In the genomic region with DNA sequence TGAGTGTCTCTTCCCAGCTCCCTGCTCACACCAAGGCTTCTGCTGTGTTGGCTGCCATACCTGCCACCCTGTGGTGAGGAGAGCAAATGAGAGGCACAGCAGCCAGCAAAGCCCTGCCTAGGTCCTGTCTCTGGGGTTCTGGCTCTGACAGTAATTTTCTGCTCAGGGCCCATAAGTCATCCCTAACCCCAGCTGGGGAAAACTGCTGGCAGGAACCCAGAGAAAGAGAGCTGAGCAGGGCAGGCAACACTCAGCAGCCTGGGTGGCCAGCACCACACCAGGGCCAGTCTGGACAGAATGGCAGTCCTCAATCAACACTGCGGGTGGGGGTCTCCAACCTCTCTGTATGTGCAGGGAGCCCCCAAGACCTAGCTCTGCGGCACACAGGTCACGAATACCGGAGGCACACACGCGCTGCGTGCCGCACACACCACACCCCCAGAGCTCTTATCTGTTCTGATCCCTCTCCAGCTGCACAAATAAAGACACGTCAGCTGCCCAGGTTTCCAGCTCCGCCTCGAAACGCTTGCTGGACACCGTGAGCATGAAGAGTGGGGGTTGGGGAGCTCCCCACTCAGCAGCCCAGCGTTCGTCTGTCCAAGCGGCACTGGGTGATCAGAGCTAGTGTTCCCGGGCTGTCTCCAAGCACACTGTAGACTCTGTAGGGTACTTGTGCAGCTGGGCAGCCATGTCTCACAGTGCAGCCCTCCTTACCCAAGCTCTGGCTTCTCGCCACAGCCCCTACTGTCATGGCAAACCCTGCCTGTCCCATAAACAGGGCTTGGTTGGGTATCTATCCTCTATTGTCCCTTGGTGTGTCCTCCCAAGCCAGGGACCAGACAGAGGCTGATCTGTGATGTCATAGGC, we compare ENCODE assay signal across 8 mouse cellular contexts. TPM values are rescaled to one million over a fixed set of nuclear protein-coding genes. Genes with fewer than 3 reads are reported as not detected.
DNase-seq lines count a peak whose midpoint lies in the region; ATAC-seq and TF ChIP-seq lines count a peak whose summit lies in the region.

No protein-coding gene starts in this region.

- TF ChIP-seq CTCF in C2C12 (IDR thresholded peaks at IDR 0.05; ENCODE audit: control insufficient read depth, insufficient read depth, insufficient read length): no peak

- peak overlapping the region; percentile 2 for H3K4me3 ChIP-seq in C2C12 (ENCODE audit: insufficient read depth, poor library complexity, severe bottlenecking)
- peak overlapping the region; percentile 41 for H3K4me3 ChIP-seq in embryonic facial prominence, embryonic 10.5 days
- peak overlapping the region; percentile 42 for H3K4me3 ChIP-seq in heart, embryonic 13.5 days
- peak overlapping the region; percentile 15 for H3K4me3 ChIP-seq in kidney, embryonic 15.5 days (replicated peaks)
- H3K4me3 ChIP-seq in lung, embryonic 16.5 days (ENCODE audit: low read length): peak overlapping the region; percentile 34

- H3K9me3 ChIP-seq in embryonic facial prominence, embryonic 10.5 days: no peaks in the 10 kb centered on the region
- H3K9me3 ChIP-seq in heart, embryonic 13.5 days: no peaks in the 10 kb centered on the region
- no peaks in the 10 kb centered on the region for H3K9me3 ChIP-seq in kidney, embryonic 15.5 days (replicated peaks)
- H3K9me3 ChIP-seq in lung, embryonic 16.5 days (ENCODE audit: control insufficient read depth, low read length): no peaks in the 10 kb centered on the region

- H3K4me1 ChIP-seq in embryonic facial prominence, embryonic 10.5 days: peaks cover 95% of the 10 kb centered on the region
- H3K4me1 ChIP-seq in heart, embryonic 13.5 days: peaks cover 63% of the 10 kb centered on the region
- H3K4me1 ChIP-seq in kidney, embryonic 15.5 days: peaks cover 58% of the 10 kb centered on the region
- H3K4me1 ChIP-seq in lung, embryonic 16.5 days (replicated peaks; ENCODE audit: control insufficient read depth, insufficient read depth, low read length): peaks cover 49% of the 10 kb centered on the region

- DNase-seq in adrenal gland, adult 8-10 months: peak; percentile 61
- peak; percentile 66 for DNase-seq in embryonic facial prominence, embryonic 10.5 days (ENCODE audit: low spot score)
- peak; percentile 60 for DNase-seq in ovary, postnatal 36 days (ENCODE audit: low spot score)
- no peak for DNase-seq in frontal cortex, postnatal 14 days (ENCODE audit: low spot score in 2 of 2)

- no peaks in the 10 kb centered on the region for H3K79me2 ChIP-seq in C2C12 (ENCODE audit: control insufficient read depth, insufficient read depth)

- H3K79me3 ChIP-seq in C2C12 (ENCODE audit: low read depth): no peaks in the 10 kb centered on the region

- ATAC-seq in heart, embryonic 13.5 days (ENCODE audit: extremely low read depth, insufficient number of reproducible peaks, low FRiP score, low TSS enrichment): peak; percentile 66
- peak; percentile 75 for ATAC-seq in kidney, embryonic 15.5 days (replicated peaks; ENCODE audit: low FRiP score)
- peak; percentile 90 for ATAC-seq in lung, embryonic 16.5 days (ENCODE audit: low read depth)

- no peaks in the 10 kb centered on the region for H3K36me3 ChIP-seq in C2C12 (ENCODE audit: control insufficient read depth, insufficient read depth)
- peaks cover 26% of the 10 kb centered on the region for H3K36me3 ChIP-seq in embryonic facial prominence, embryonic 10.5 days (replicated peaks)
- H3K36me3 ChIP-seq in heart, embryonic 13.5 days: no peaks in the 10 kb centered on the region
- H3K36me3 ChIP-seq in kidney, embryonic 15.5 days: no peaks in the 10 kb centered on the region
- no peaks in the 10 kb centered on the region for H3K36me3 ChIP-seq in lung, embryonic 16.5 days (ENCODE audit: control insufficient read depth, insufficient read depth, low read length)

- H3K4me2 ChIP-seq in heart, embryonic 13.5 days: peak overlapping the region; percentile 75
- H3K4me2 ChIP-seq in kidney, embryonic 15.5 days: peak overlapping the region; percentile 54
- peak overlapping the region; percentile 59 for H3K4me2 ChIP-seq in lung, embryonic 16.5 days (ENCODE audit: low read depth, low read length)

- peak overlapping the region; percentile 21 for H3ac ChIP-seq in C2C12 (ENCODE audit: control insufficient read depth, insufficient read length, low read depth)

- WGBS in embryonic facial prominence, embryonic 10.5 days: 20% methylated on average over 18 of the region's 18 CpGs
- 3% methylated on average over 18 of the region's 18 CpGs for WGBS in heart, embryonic 13.5 days
- WGBS in kidney, embryonic 15.5 days: 3% methylated on average over 18 of the region's 18 CpGs
- WGBS in lung, embryonic 16.5 days: under 1% methylated on average over 18 of the region's 18 CpGs

- peak overlapping the region; percentile 85 for H3K27ac ChIP-seq in embryonic facial prominence, embryonic 10.5 days (replicated peaks)
- H3K27ac ChIP-seq in heart, embryonic 13.5 days (replicated peaks): peak overlapping the region; percentile 90
- H3K27ac ChIP-seq in kidney, embryonic 15.5 days: peak overlapping the region; percentile 92
- peak overlapping the region; percentile 97 for H3K27ac ChIP-seq in lung, embryonic 16.5 days (ENCODE audit: low read length)

- H3K27me3 ChIP-seq in C2C12 (ENCODE audit: control insufficient read depth, insufficient read depth, insufficient read length): no peaks in the 10 kb centered on the region
- H3K27me3 ChIP-seq in embryonic facial prominence, embryonic 10.5 days (replicated peaks; ENCODE audit: low read depth, poor library complexity, severe bottlenecking): no peaks in the 10 kb centered on the region
- no peaks in the 10 kb centered on the region; the same call in 1 of the 2 replicates for H3K27me3 ChIP-seq in heart, embryonic 13.5 days (replicated peaks)
- no peaks in the 10 kb centered on the region for H3K27me3 ChIP-seq in kidney, embryonic 15.5 days
- H3K27me3 ChIP-seq in lung, embryonic 16.5 days (ENCODE audit: control insufficient read depth, insufficient read depth, low read depth, low read length): no peaks in the 10 kb centered on the region

- H3K9ac ChIP-seq in heart, embryonic 13.5 days: peak overlapping the region; percentile 75
- H3K9ac ChIP-seq in kidney, embryonic 15.5 days: peak overlapping the region; percentile 3; the same call in 1 of the 2 replicates
- H3K9ac ChIP-seq in lung, embryonic 16.5 days (ENCODE audit: low read length): peak overlapping the region; percentile 57

TF ChIP-seq in C2C12, 6 proteins besides CTCF, POLR2A, EP300 and RAD21:
- TF ChIP-seq CEBPB (IDR thresholded peaks at IDR 0.05; ENCODE audit: low read depth) (no peak), FOSL1 (IDR thresholded peaks at IDR 0.05; ENCODE audit: insufficient read depth, low read length, poor library complexity, severe bottlenecking) (no peak), MYOD1 (IDR thresholded peaks at IDR 0.05; ENCODE audit: control insufficient read depth, insufficient read length, low read depth) (peak; percentile 96)

RNA-seq across cellular contexts. Expression of gene Tbc1d16, which starts 13.0 kb away (rescaled TPM):
- polyA plus RNA-seq in C2C12 (2012; fragmentation: generic; extraction: Trizol): 4.9 TPM
- 10 to 100 TPM; 17.1 to 26.4 (median 22.0) TPM for total RNA-seq in adrenal gland, adult 8-10 months (2022)
- polyA plus RNA-seq in embryonic facial prominence, embryonic 10.5 days (2016; fragmentation: Nextera tagmentation; extraction: Ambion mirVana): 25.3 and 25.5 TPM in 2 replicates
- 9.6 and 9.7 TPM in 2 replicates for polyA plus RNA-seq in heart, embryonic 13.5 days (2015; fragmentation: Nextera tagmentation; extraction: Ambion mirVana)
- polyA plus RNA-seq in kidney, embryonic 15.5 days (2015; fragmentation: Nextera tagmentation; extraction: Ambion mirVana): 12.8 and 15.0 TPM in 2 replicates
- polyA plus RNA-seq in lung, embryonic 16.5 days (2015; fragmentation: Nextera tagmentation; extraction: Ambion mirVana): 19.4 and 20.0 TPM in 2 replicates

RNA-seq across cellular contexts. Expression of gene Ccdc40, which starts 13.1 kb away (rescaled TPM):
- polyA plus RNA-seq in C2C12 (2012; fragmentation: generic; extraction: Trizol): 0.12 TPM
- 1 to 10 TPM in 2 of 4 experiments, under 1 TPM in 2; 0.73 to 1.9 (median 1.3) TPM for total RNA-seq in adrenal gland, adult 8-10 months (2022)
- polyA plus RNA-seq in embryonic facial prominence, embryonic 10.5 days (2016; fragmentation: Nextera tagmentation; extraction: Ambion mirVana): 16.4 and 19.5 TPM in 2 replicates
- polyA plus RNA-seq in heart, embryonic 13.5 days (2015; fragmentation: Nextera tagmentation; extraction: Ambion mirVana): 1.5 and 3.1 TPM in 2 replicates
- 4.6 and 6.5 TPM in 2 replicates for polyA plus RNA-seq in kidney, embryonic 15.5 days (2015; fragmentation: Nextera tagmentation; extraction: Ambion mirVana)
- 6.3 and 9.2 TPM in 2 replicates for polyA plus RNA-seq in lung, embryonic 16.5 days (2015; fragmentation: Nextera tagmentation; extraction: Ambion mirVana)

RNA-seq across cellular contexts. Expression of gene Gaa, which starts 52.4 kb away (rescaled TPM):
- 32.2 TPM for polyA plus RNA-seq in C2C12 (2012; fragmentation: generic; extraction: Trizol)
- total RNA-seq in adrenal gland, adult 8-10 months (2022): 100 to 1,000 TPM; 128 to 162 (median 139) TPM
- 30.8 TPM in 2 replicates for polyA plus RNA-seq in embryonic facial prominence, embryonic 10.5 days (2016; fragmentation: Nextera tagmentation; extraction: Ambion mirVana)
- polyA plus RNA-seq in heart, embryonic 13.5 days (2015; fragmentation: Nextera tagmentation; extraction: Ambion mirVana): 103 and 104 TPM in 2 replicates
- polyA plus RNA-seq in kidney, embryonic 15.5 days (2015; fragmentation: Nextera tagmentation; extraction: Ambion mirVana): 53.9 and 64.8 TPM in 2 replicates
- polyA plus RNA-seq in lung, embryonic 16.5 days (2015; fragmentation: Nextera tagmentation; extraction: Ambion mirVana): 77.7 and 78.1 TPM in 2 replicates

Comparison
In these comparisons a context has a peak if more than half of its experiments do, and no peak if none do; other contexts are left out.
1. DNase-seq: peak in adrenal gland, adult 8-10 months (single experiment), embryonic facial prominence, embryonic 10.5 days (single experiment) and ovary, postnatal 36 days (single experiment); none in frontal cortex, postnatal 14 days (0 of 2).
2. H3K9ac ChIP-seq: peak in every context shown above with its lines; median percentile 75 in heart, embryonic 13.5 days; 57 in lung, embryonic 16.5 days; 3 in kidney, embryonic 15.5 days.
3. Peak in every context shown above with its lines, with median percentiles within 50 percentile points of each other: H3K4me3 ChIP-seq, H3K27ac ChIP-seq, ATAC-seq and H3K4me2 ChIP-seq.